Mouse (Mus musculus) kidney, postnatal 0 days (tissue): Measurements from ENCODE around the gene Map7d1. TPM values are rescaled to one million over a fixed set of nuclear protein-coding genes. Genes with fewer than 3 reads are reported as not detected.

ENCODE experiments used
- ATAC-seq: fragments of 200-750 bp; cut with Nextera tagmentation; replicated peaks from 2 replicates; pipeline ENCODE4 v1.8.0; 2017; ENCODE audit warnings: low read depth, moderate number of reproducible peaks, moderate TSS enrichment, moderate library complexity; ENCODE audit not compliant: low FRiP score
- DNase-seq: peaks from one replicate; pipeline ENCODE4 v3.0.0-alpha.2; 2016; ENCODE audit warnings: low spot score
- H3K27ac ChIP-seq: fragments of 300-500 bp; sonication (generic); 2 replicates; pipeline ENCODE4 v1.5.1; 2014; ENCODE audit warnings: mild to moderate bottlenecking
- H3K27me3 ChIP-seq: fragments of 300-500 bp; sonication (generic); 2 replicates; pipeline ENCODE4 v1.6.1; 2014; ENCODE audit warnings: low read length, mixed read lengths; ENCODE audit not compliant: insufficient read depth
- H3K36me3 ChIP-seq: fragments of 300-500 bp; sonication (generic); 2 replicates; pipeline ENCODE4 v1.6.1; 2014; ENCODE audit warnings: low read length, mixed read lengths; ENCODE audit not compliant: insufficient read depth
- H3K4me1 ChIP-seq: fragments of 300-500 bp; sonication (generic); replicated peaks from 2 replicates; pipeline ENCODE4 v1.6.1; 2014; ENCODE audit warnings: antibody characterized with exemption, low read length, mixed read lengths; ENCODE audit not compliant: insufficient read depth
- H3K4me2 ChIP-seq: fragments of 300-500 bp; sonication (generic); 2 replicates; pipeline ENCODE4 v1.6.1; 2014; ENCODE audit warnings: mild to moderate bottlenecking, low read length, moderate library complexity, mixed read lengths
- H3K4me3 ChIP-seq: fragments of 300-500 bp; sonication (generic); replicated peaks from 2 replicates; pipeline ENCODE4 v1.5.1; 2014; ENCODE audit warnings: low read depth, low read length
- H3K9ac ChIP-seq: fragments of 300-500 bp; sonication (generic); 2 replicates; pipeline ENCODE4 v1.6.1; 2014; ENCODE audit warnings: low read depth, low read length
- H3K9me3 ChIP-seq: fragments of 300-500 bp; sonication (generic); replicated peaks from 2 replicates; pipeline ENCODE4 v1.6.1; 2016; ENCODE audit warnings: low read length, inconsistent platforms, mixed read lengths
- CTCF ChIP-seq: IDR thresholded peaks from 2 replicates; pipeline ENCODE4 v1.5.1; 2016; ENCODE audit warnings: antibody characterized with exemption, low read depth, mild to moderate bottlenecking, moderate library complexity
- WGBS: fragments of 180-500 bp; shearing (Covaris S2); extraction: QIAGEN DNeasy Blood & Tissue Kit; methylation state at CpG from one replicate; pipeline ENCODE4 v1.1.7; 2014; 5-methylcytosine and 5-hydroxymethylcytosine counted together
- polyA plus RNA-seq: library from polyadenylated mRNA; unstranded; fragments of >200 nt; fragmentation: Nextera tagmentation; extraction: Ambion mirVana; gene quantifications from 2 replicates; pipeline ENCODE4 v1.2.1, GENCODE M21; 2015

The Map7d1 gene
- polyA plus RNA-seq, 1 experiment from 2014 or later = 27.3 TPM

GRCm38 (mm10) chr4:126275681-126276131, 19.6 kb upstream of the Map7d1 start:
- Histone ChIP-seq H3K27ac (0 out of 2 replicates have a peak overlapping the region, but pooled peaks have one; percentile 3), H3K4me2 (no peak overlapping the region), H3K36me3 (peaks cover 9% of the 10 kb centered on the region; the same call in 1 of the 2 replicates), H3K4me1 (no peaks in the 10 kb centered on the region; the same call in 1 of the 2 replicates), H3K9me3 (no peaks in the 10 kb centered on the region), H3K4me3 (no peak overlapping the region), H3K9ac (no peak overlapping the region), H3K27me3 (no peaks in the 10 kb centered on the region)
- DNase-seq = peak; percentile 80
- 0 out of 2 replicates have a peak, but pooled peaks have one; percentile 41 for ATAC-seq
- no peak for TF ChIP-seq CTCF
- WGBS = 52% methylated on average over 13 of the region's 13 CpGs

- no peak overlapping the region for H3K4me2 ChIP-seq
- H3K4me1 ChIP-seq = no peaks in the 10 kb centered on the region; the same call in 1 of the 2 replicates
- DNase-seq (no peak), ATAC-seq (no peak)
- H3K4me3 ChIP-seq = no peak overlapping the region
- peaks cover 9% of the 10 kb centered on the region; the same call in 1 of the 2 replicates for H3K36me3 ChIP-seq
- 85% methylated on average over 4 of the region's 4 CpGs for WGBS
- 0 out of 2 replicates have a peak overlapping the region, but pooled peaks have one; percentile 36 for H3K27ac ChIP-seq
- H3K9ac ChIP-seq = no peak overlapping the region
- no peak for TF ChIP-seq CTCF
- H3K27me3 ChIP-seq = no peaks in the 10 kb centered on the region
- no peaks in the 10 kb centered on the region for H3K9me3 ChIP-seq
These were observed 18.9 kb upstream of the Map7d1 start for GRCm38 (mm10) chr4:126275081-126275480.

GRCm38 (mm10) chr4:126273753-126274152, 17.6 kb upstream of the Map7d1 start:
- Histone ChIP-seq H3K4me1 (no peaks in the 10 kb centered on the region; the same call in 1 of the 2 replicates), H3K4me2 (no peak overlapping the region), H3K9ac (no peak overlapping the region), H3K27ac (no peak overlapping the region), H3K36me3 (peaks cover 9% of the 10 kb centered on the region; the same call in 1 of the 2 replicates), H3K9me3 (no peaks in the 10 kb centered on the region), H3K4me3 (no peak overlapping the region), H3K27me3 (no peaks in the 10 kb centered on the region)
- WGBS = 88% methylated on average over 13 of the region's 13 CpGs
- no peak for DNase-seq
- no peak for ATAC-seq
- TF ChIP-seq CTCF = no peak

GRCm38 (mm10) chr4:126269292-126269691, 13.1 kb upstream of the Map7d1 start:
- WGBS = 76% methylated on average over 3 of the region's 3 CpGs
- ATAC-seq = no peak
- no peak overlapping the region for H3K4me2 ChIP-seq

GRCm38 (mm10) chr4:126262119-126262807, 6.1 kb upstream of the Map7d1 start, which contains the start of gene Trappc3:
Trappc3 (plus strand) TSS chr4:126262325.
- peak; percentile 93 for ATAC-seq

More at GRCm38 (mm10) chr4:126269292-126269691, 13.1 kb upstream of the Map7d1 start:
- Histone ChIP-seq H3K36me3 (peaks cover 9% of the 10 kb centered on the region; the same call in 1 of the 2 replicates), H3K4me1 (no peaks in the 10 kb centered on the region), H3K4me3 (no peak overlapping the region), H3K27me3 (no peaks in the 10 kb centered on the region), H3K9ac (no peak overlapping the region), H3K9me3 (no peaks in the 10 kb centered on the region), H3K27ac (no peak overlapping the region)
- DNase-seq = no peak
- no peak for TF ChIP-seq CTCF

GRCm38 (mm10) chr4:126261675-126262074, 5.5 kb upstream of the Map7d1 start:
- no peak for TF ChIP-seq CTCF
- no peaks in the 10 kb centered on the region for H3K27me3 ChIP-seq
- H3K4me2 ChIP-seq = no peak overlapping the region
- DNase-seq = no peak
- no peaks in the 10 kb centered on the region for H3K9me3 ChIP-seq
- WGBS = 42% methylated on average over 7 of the region's 7 CpGs
- no peak overlapping the region for H3K4me3 ChIP-seq
- H3K27ac ChIP-seq = peak overlapping the region; percentile 95; the same call in 1 of the 2 replicates
- no peak overlapping the region for H3K9ac ChIP-seq
- peaks cover 36% of the 10 kb centered on the region for H3K4me1 ChIP-seq
- ATAC-seq = no peak
- H3K36me3 ChIP-seq = no peaks in the 10 kb centered on the region

More at GRCm38 (mm10) chr4:126262119-126262807, 6.1 kb upstream of the Map7d1 start, which contains the start of gene Trappc3:
- no peaks in the 10 kb centered on the region for H3K27me3 ChIP-seq
- peak within 1 kb of the TSS; percentile 95 for H3K27ac ChIP-seq
- H3K9me3 ChIP-seq = no peaks in the 10 kb centered on the region
- peak; percentile 99 for DNase-seq
- peaks cover 33% of the 10 kb centered on the region for H3K4me1 ChIP-seq
- peak within 1 kb of the TSS; percentile 78 for H3K4me2 ChIP-seq
- no peaks in the 10 kb centered on the region for H3K36me3 ChIP-seq
- peak within 1 kb of the TSS; percentile 72 for H3K9ac ChIP-seq
- peak within 1 kb of the TSS; percentile 61 for H3K4me3 ChIP-seq
- under 1% methylated on average over 46 of the region's 46 CpGs for WGBS
- TF ChIP-seq CTCF = peak; percentile 99
